Mouse (Mus musculus): ENCODE results near the gene Psap. TPM values are rescaled to one million over a fixed set of nuclear protein-coding genes. Genes with fewer than 3 reads are reported as not detected.
A peak's percentile ranks its signal among the peaks of the same experiment; 100 is the strongest.

Gene Psap
- polyA plus RNA-seq, 1 experiment from 2014 or later: 73.5 TPM

- H3K4me3 ChIP-seq (replicated peaks): no peak overlapping the region
- no peak for ATAC-seq (ENCODE audit: insufficient read depth)
- no peak overlapping the region for H3K9ac ChIP-seq
- H3K27ac ChIP-seq (replicated peaks): peak overlapping the region; percentile 57
- H3K4me1 ChIP-seq (replicated peaks): peaks cover 72% of the 10 kb centered on the region
- H3K27me3 ChIP-seq: no peaks in the 10 kb centered on the region
- H3K4me2 ChIP-seq: peak overlapping the region; percentile 46; the same call in 1 of the 2 replicates
- peaks cover 27% of the 10 kb centered on the region for H3K36me3 ChIP-seq (replicated peaks)
- WGBS (ENCODE audit: insufficient replicate concordance): 27% methylated on average over 8 of the region's 8 CpGs
- no peaks in the 10 kb centered on the region for H3K9me3 ChIP-seq (replicated peaks)
Observed at GRCm38 (mm10) chr10:60289216-60289615, 11.8 kb downstream of the Psap start.

DNA sequence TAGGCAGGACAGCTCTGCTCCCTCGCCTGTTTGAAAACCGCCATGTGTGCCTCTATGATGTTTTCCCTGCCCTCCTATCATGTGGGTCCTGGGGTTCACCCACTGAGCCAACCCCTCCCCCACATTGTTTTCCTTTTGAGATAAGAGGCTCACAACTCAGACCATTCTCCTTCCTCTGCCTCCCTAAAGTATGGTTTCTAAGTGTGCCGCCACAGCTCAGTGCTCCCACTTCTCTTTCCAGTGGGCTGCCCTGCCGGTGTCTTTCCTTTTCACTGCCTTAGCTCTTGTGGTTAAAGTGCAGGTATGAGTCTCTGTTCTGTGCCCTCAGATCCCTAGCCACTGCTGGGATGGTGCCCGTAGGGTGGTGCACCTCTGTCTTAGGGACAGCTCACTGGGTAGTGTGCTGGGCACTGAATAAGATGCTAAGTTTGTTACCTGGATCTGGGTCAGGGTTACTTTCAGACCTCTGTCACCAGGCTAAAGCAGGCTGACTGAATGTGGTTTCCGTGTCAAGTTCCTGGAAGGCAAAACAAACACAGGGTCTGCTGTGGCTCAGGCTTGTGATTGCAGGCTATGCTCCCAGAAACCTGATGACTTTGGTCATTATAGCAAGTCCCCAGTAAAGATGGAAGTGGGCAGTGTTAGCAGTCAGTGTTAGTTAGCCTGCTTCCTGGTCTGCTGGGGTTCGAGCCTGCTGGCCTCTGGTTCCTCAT, 12.8 kb downstream of the Psap start:
- Histone ChIP-seq H3K9me3 (replicated peaks) (no peaks in the 10 kb centered on the region), H3K4me3 (replicated peaks) (0 out of 2 replicates have a peak overlapping the region, but pooled peaks have one; percentile 0), H3K27ac (replicated peaks) (peak overlapping the region; percentile 48; the same call in 1 of the 2 replicates), H3K27me3 (no peaks in the 10 kb centered on the region), H3K36me3 (replicated peaks) (peaks cover 37% of the 10 kb centered on the region), H3K9ac (no peak overlapping the region), H3K4me1 (replicated peaks) (peaks cover 62% of the 10 kb centered on the region), H3K4me2 (peak overlapping the region; percentile 46)
- peak; percentile 30; the same call in 1 of the 2 replicates for ATAC-seq (ENCODE audit: insufficient read depth)
- WGBS (ENCODE audit: insufficient replicate concordance): 10% methylated on average over 7 of the region's 7 CpGs

- ATAC-seq (ENCODE audit: insufficient read depth): no peak
Observed at GRCm38 (mm10) chr10:60290739-60291110, 13.3 kb downstream of the Psap start.

GRCm38 (mm10) chr10:60292209-60292608, 14.8 kb downstream of the Psap start:
- peaks cover 51% of the 10 kb centered on the region for H3K36me3 ChIP-seq (replicated peaks)
- H3K4me3 ChIP-seq (replicated peaks): no peak overlapping the region
- H3K4me2 ChIP-seq: no peak overlapping the region
- peaks cover 49% of the 10 kb centered on the region for H3K4me1 ChIP-seq (replicated peaks)
- 31% methylated on average over 8 of the region's 8 CpGs for WGBS (ENCODE audit: insufficient replicate concordance)
- no peak overlapping the region for H3K9ac ChIP-seq
- ATAC-seq (ENCODE audit: insufficient read depth): no peak
- H3K9me3 ChIP-seq (replicated peaks): no peaks in the 10 kb centered on the region
- H3K27ac ChIP-seq (replicated peaks): no peak overlapping the region
- no peaks in the 10 kb centered on the region for H3K27me3 ChIP-seq

More at GRCm38 (mm10) chr10:60290739-60291110, 13.3 kb downstream of the Psap start:
- Histone ChIP-seq H3K4me2 (peak overlapping the region; percentile 46), H3K27ac (replicated peaks) (peak overlapping the region; percentile 48), H3K36me3 (replicated peaks) (peaks cover 39% of the 10 kb centered on the region), H3K4me3 (replicated peaks) (no peak overlapping the region), H3K9me3 (replicated peaks) (no peaks in the 10 kb centered on the region), H3K27me3 (no peaks in the 10 kb centered on the region), H3K9ac (no peak overlapping the region), H3K4me1 (replicated peaks) (peaks cover 57% of the 10 kb centered on the region)
- 74% methylated on average over 8 of the region's 8 CpGs for WGBS (ENCODE audit: insufficient replicate concordance)

- ATAC-seq (ENCODE audit: insufficient read depth): no peak
- Histone ChIP-seq H3K9ac (no peak overlapping the region), H3K36me3 (replicated peaks) (peaks cover 73% of the 10 kb centered on the region), H3K4me3 (replicated peaks) (no peak overlapping the region), H3K4me1 (replicated peaks) (peaks cover 27% of the 10 kb centered on the region), H3K4me2 (no peak overlapping the region), H3K9me3 (replicated peaks) (no peaks in the 10 kb centered on the region), H3K27ac (replicated peaks) (no peak overlapping the region), H3K27me3 (no peaks in the 10 kb centered on the region)
- WGBS (ENCODE audit: insufficient replicate concordance): 78% methylated on average over 7 of the region's 7 CpGs
Observed at GRCm38 (mm10) chr10:60294621-60295020, 17.2 kb downstream of the Psap start.

GRCm38 (mm10) chr10:60295356-60295755, 17.9 kb downstream of the Psap start:
- 38% methylated on average over 3 of the region's 3 CpGs for WGBS (ENCODE audit: insufficient replicate concordance)
- H3K36me3 ChIP-seq (replicated peaks): peaks cover 80% of the 10 kb centered on the region

DNA sequence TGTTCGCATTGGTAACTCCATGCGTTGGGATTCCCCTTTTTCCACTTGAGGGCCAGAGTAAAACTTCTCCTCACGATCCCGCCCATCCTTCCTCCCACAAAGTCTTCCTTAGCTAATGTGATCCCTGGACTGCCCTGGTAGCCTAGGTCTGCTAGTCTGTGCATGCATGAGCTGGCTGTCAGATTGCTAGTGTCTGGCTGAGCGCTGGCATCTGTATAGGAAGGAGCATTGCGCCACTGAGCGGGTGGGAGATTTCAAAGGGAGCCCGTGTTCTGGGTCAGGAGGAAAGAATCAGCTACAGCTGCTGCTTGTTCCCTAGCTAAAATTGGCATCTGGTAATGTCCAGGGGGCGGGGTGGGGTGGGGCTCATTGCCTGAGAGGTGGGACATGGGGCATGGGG, 18.6 kb downstream of the Psap start:
- no peak overlapping the region for H3K27ac ChIP-seq (replicated peaks)
- H3K4me1 ChIP-seq (replicated peaks): peaks cover 13% of the 10 kb centered on the region
- no peak overlapping the region for H3K4me2 ChIP-seq
- 86% methylated on average over 9 of the region's 9 CpGs for WGBS (ENCODE audit: insufficient replicate concordance)
- ATAC-seq (ENCODE audit: insufficient read depth): no peak
- H3K36me3 ChIP-seq (replicated peaks): peaks cover 87% of the 10 kb centered on the region
- no peaks in the 10 kb centered on the region for H3K9me3 ChIP-seq (replicated peaks)
- no peak overlapping the region for H3K9ac ChIP-seq
- H3K27me3 ChIP-seq: no peaks in the 10 kb centered on the region
- no peak overlapping the region for H3K4me3 ChIP-seq (replicated peaks)

More at GRCm38 (mm10) chr10:60295356-60295755, 17.9 kb downstream of the Psap start:
- Histone ChIP-seq H3K27me3 (no peaks in the 10 kb centered on the region), H3K9me3 (replicated peaks) (no peaks in the 10 kb centered on the region), H3K9ac (no peak overlapping the region), H3K4me1 (replicated peaks) (peaks cover 19% of the 10 kb centered on the region), H3K4me3 (replicated peaks) (no peak overlapping the region), H3K4me2 (no peak overlapping the region), H3K27ac (replicated peaks) (no peak overlapping the region)
- no peak for ATAC-seq (ENCODE audit: insufficient read depth)

DNA sequence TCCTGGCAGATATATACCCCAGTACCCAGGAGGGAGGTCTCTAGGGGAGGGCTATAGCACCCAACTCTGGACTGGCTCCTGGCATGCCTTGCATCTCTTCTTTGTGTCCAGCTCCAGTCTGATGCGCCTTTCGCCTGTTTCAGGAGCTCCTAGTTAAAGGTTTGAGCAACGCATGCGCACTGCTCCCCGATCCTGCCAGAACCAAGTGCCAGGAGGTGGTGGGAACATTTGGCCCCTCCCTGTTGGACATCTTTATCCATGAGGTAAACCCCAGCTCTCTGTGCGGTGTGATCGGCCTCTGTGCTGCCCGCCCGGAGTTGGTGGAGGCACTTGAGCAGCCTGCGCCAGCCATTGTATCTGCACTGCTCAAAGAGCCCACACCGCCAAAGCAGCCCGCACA, 22.2 kb downstream of the Psap start:
- H3K27ac ChIP-seq (replicated peaks): no peak overlapping the region
- peaks cover 76% of the 10 kb centered on the region for H3K36me3 ChIP-seq (replicated peaks)
- no peak overlapping the region for H3K4me2 ChIP-seq
- no peak overlapping the region for H3K4me3 ChIP-seq (replicated peaks)
- no peak overlapping the region for H3K9ac ChIP-seq
- no peak for ATAC-seq (ENCODE audit: insufficient read depth)
- 96% methylated on average over 12 of the region's 12 CpGs for WGBS (ENCODE audit: insufficient replicate concordance)
- no peaks in the 10 kb centered on the region for H3K4me1 ChIP-seq (replicated peaks)
- H3K9me3 ChIP-seq (replicated peaks): no peaks in the 10 kb centered on the region
- H3K27me3 ChIP-seq: no peaks in the 10 kb centered on the region

GRCm38 (mm10) chr10:60303419-60303818, 26.0 kb downstream of the Psap start:
- no peaks in the 10 kb centered on the region for H3K9me3 ChIP-seq (replicated peaks)
- 82% methylated on average over 17 of the region's 17 CpGs for WGBS (ENCODE audit: insufficient replicate concordance)
- H3K9ac ChIP-seq: no peak overlapping the region
- no peaks in the 10 kb centered on the region for H3K4me1 ChIP-seq (replicated peaks)
- no peak for ATAC-seq (ENCODE audit: insufficient read depth)
- no peaks in the 10 kb centered on the region for H3K27me3 ChIP-seq
- no peak overlapping the region for H3K4me3 ChIP-seq (replicated peaks)
- H3K27ac ChIP-seq (replicated peaks): no peak overlapping the region
- H3K36me3 ChIP-seq (replicated peaks): peaks cover 43% of the 10 kb centered on the region
- no peak overlapping the region for H3K4me2 ChIP-seq

DNA sequence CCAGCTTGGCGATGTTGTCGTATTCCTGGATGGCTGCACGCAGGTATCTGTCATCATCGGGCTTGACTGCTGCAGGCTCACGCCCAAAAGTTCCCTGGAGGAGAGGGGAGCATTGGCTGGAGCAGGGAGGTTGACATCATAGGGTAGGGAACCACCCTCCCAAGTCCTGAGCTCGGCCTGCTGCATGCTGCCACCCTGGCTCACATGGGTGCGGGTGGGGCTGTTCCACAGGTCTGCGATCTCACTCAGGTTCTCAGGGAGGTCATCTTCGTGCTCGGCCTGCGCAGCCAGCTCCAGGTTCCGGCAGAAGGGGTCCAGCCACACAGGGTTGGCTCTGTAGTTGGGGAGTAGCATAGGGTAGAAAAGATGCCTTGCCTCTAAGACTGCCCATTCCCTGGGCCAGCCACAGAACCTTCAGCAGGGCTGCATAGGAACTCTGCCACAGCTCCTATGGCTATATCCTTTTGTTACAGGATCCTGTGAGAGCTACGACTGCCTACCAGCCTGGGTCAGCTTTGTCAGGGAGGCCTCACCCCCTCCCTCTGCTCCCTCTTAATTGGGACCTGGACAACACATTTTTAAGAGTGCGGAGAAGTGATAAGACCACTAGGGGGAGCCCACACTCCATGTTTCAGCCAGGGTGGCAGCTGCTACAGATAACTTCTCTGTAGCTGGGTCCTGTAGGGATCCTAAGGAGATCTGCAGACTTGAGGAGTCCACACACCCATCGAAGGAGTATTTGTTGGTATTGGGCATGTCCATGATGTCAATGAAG, 27.6 kb downstream of the Psap start:
- H3K9me3 ChIP-seq (replicated peaks): no peaks in the 10 kb centered on the region
- no peak overlapping the region for H3K9ac ChIP-seq
- H3K36me3 ChIP-seq (replicated peaks): peaks cover 26% of the 10 kb centered on the region
- 57% methylated on average over 15 of the region's 15 CpGs for WGBS (ENCODE audit: insufficient replicate concordance)
- H3K4me1 ChIP-seq (replicated peaks): no peaks in the 10 kb centered on the region
- no peak overlapping the region for H3K4me3 ChIP-seq (replicated peaks)
- H3K4me2 ChIP-seq: no peak overlapping the region
- ATAC-seq (ENCODE audit: insufficient read depth): peak; percentile 29; the same call in 1 of the 2 replicates
- H3K27me3 ChIP-seq: no peaks in the 10 kb centered on the region
- no peak overlapping the region for H3K27ac ChIP-seq (replicated peaks)

DNA sequence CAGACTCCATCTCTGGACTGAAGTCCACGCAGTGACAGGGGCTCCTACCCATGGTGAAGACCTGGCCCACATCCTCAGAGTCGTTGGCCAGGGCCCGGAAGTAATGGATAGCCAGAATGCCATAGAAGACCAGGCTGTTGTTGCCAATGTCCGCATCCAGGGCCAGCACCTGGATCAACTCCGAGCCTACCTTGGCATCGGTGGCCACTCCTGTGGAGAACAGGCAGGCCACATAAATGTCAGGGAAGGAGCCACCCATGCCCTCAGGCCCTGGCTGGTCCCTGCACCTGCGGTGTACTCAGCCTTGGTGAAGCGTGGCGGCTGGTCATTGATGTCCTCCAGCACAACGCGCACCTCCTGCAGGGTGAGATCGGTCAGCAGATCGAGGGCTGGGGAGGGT, 33.2 kb downstream of the Psap start:
- no peak overlapping the region for H3K4me2 ChIP-seq
- WGBS (ENCODE audit: insufficient replicate concordance): 75% methylated on average over 13 of the region's 13 CpGs
- no peaks in the 10 kb centered on the region for H3K9me3 ChIP-seq (replicated peaks)
- no peak overlapping the region for H3K9ac ChIP-seq
- H3K4me3 ChIP-seq (replicated peaks): no peak overlapping the region
- H3K4me1 ChIP-seq (replicated peaks): no peaks in the 10 kb centered on the region
- no peaks in the 10 kb centered on the region for H3K27me3 ChIP-seq
- no peak overlapping the region for H3K27ac ChIP-seq (replicated peaks)
- ATAC-seq (ENCODE audit: insufficient read depth): no peak
- H3K36me3 ChIP-seq (replicated peaks): no peaks in the 10 kb centered on the region

Data from liver, embryonic 15.5 days (tissue).